Mouse (Mus musculus) lung, embryonic 14.5 days (tissue): ENCODE measurements around the gene Tsg101. TPM values are rescaled to one million over a fixed set of nuclear protein-coding genes. Genes with fewer than 3 reads are reported as not detected.

ENCODE experiments used
- ATAC-seq: fragments of 200-750 bp; cut with Nextera tagmentation; 2 replicates; pipeline ENCODE4 v1.8.0; 2017; ENCODE audit warnings: mild to moderate bottlenecking, moderate TSS enrichment, moderate library complexity; ENCODE audit not compliant: insufficient read depth
- DNase-seq: peaks from one replicate; pipeline ENCODE4 v3.0.0-alpha.2; 2015
- H3K27ac ChIP-seq: fragments of 300-500 bp; sonication (generic); 2 replicates; pipeline ENCODE4 v1.5.1; 2014; ENCODE audit warnings: low read depth, mild to moderate bottlenecking, moderate library complexity
- H3K27me3 ChIP-seq: fragments of 300-500 bp; sonication (generic); 2 replicates; pipeline ENCODE4 v1.6.1; 2014; ENCODE audit warnings: low read length, control low read depth; ENCODE audit not compliant: insufficient read depth
- H3K36me3 ChIP-seq: fragments of 300-500 bp; sonication (generic); 2 replicates; pipeline ENCODE4 v1.6.1; 2014; ENCODE audit warnings: control low read depth; ENCODE audit not compliant: insufficient read depth
- H3K4me1 ChIP-seq: fragments of 300-500 bp; sonication (generic); 2 replicates; pipeline ENCODE4 v1.6.1; 2014; ENCODE audit warnings: antibody characterized with exemption, control low read depth; ENCODE audit not compliant: insufficient read depth
- H3K4me2 ChIP-seq: fragments of 300-500 bp; sonication (generic); 2 replicates; pipeline ENCODE4 v1.6.1; 2014; ENCODE audit warnings: mild to moderate bottlenecking
- H3K4me3 ChIP-seq: fragments of 300-500 bp; sonication (generic); 2 replicates; pipeline ENCODE4 v1.5.1; 2014; ENCODE audit warnings: low read depth, low read length
- H3K9ac ChIP-seq: fragments of 300-500 bp; sonication (generic); 2 replicates; pipeline ENCODE4 v1.6.1; 2014
- H3K9me3 ChIP-seq: fragments of 300-500 bp; sonication (generic); 2 replicates; pipeline ENCODE4 v1.6.1; 2016; ENCODE audit warnings: low read depth, low read length, control low read depth
- CTCF ChIP-seq: IDR thresholded peaks from 2 replicates; pipeline ENCODE4 v1.5.1; 2016; ENCODE audit warnings: antibody characterized with exemption, low read depth
- WGBS: fragments of 180-500 bp; shearing (Covaris S2); extraction: QIAGEN DNeasy Blood & Tissue Kit; methylation state at CpG from one replicate; pipeline ENCODE4 v1.1.7; 2014; 5-methylcytosine and 5-hydroxymethylcytosine counted together
- polyA plus RNA-seq: library from polyadenylated mRNA; unstranded; fragments of >200 nt; fragmentation: Nextera tagmentation; extraction: Ambion mirVana; gene quantifications from 2 replicates; pipeline ENCODE4 v1.2.1, GENCODE M21; 2014

Gene Tsg101
- polyA plus RNA-seq, 1 experiment from 2014 or later = 176 TPM

- whole genome bisulfite sequencing = under 1% methylated on average over 51 of the region's 51 CpGs
Observed at GRCm38 (mm10) chr7:46957831-46958691, 38.3 kb upstream of the Tsg101 start, which contains the start of gene Uevld. Uevld (minus strand) TSS chr7:46958527.

GRCm38 (mm10) chr7:46935847-46936246, 16.1 kb upstream of the Tsg101 start:
- no peak for ATAC-seq
- peak; percentile 75 for DNase-seq
- no peaks in the 10 kb centered on the region for H3K27me3 ChIP-seq
- H3K9me3 ChIP-seq = no peaks in the 10 kb centered on the region
- H3K4me3 ChIP-seq = no peak overlapping the region
- no peak overlapping the region for H3K27ac ChIP-seq
- H3K36me3 ChIP-seq = peaks cover 53% of the 10 kb centered on the region
- 46% methylated on average over 4 of the region's 4 CpGs for WGBS
- peak; percentile 63 for TF ChIP-seq CTCF
- no peak overlapping the region for H3K9ac ChIP-seq
- no peak overlapping the region for H3K4me2 ChIP-seq
- no peaks in the 10 kb centered on the region for H3K4me1 ChIP-seq

More at GRCm38 (mm10) chr7:46957831-46958691, 38.3 kb upstream of the Tsg101 start, which contains the start of gene Uevld:
- peak; percentile 10; the same call in 1 of the 2 replicates for TF ChIP-seq CTCF
- Histone ChIP-seq H3K27ac (peak within 1 kb of the TSS; percentile 46; the same call in 1 of the 2 replicates), H3K4me1 (peaks cover 4% of the 10 kb centered on the region; the same call in 1 of the 2 replicates), H3K4me2 (peak within 1 kb of the TSS; percentile 85), H3K36me3 (peaks cover 22% of the 10 kb centered on the region), H3K9ac (peak within 1 kb of the TSS; percentile 89), H3K4me3 (peak within 1 kb of the TSS; percentile 86), H3K9me3 (no peaks in the 10 kb centered on the region), H3K27me3 (0 out of 2 replicates have a peak, but pooled peaks cover 3% of the 10 kb centered on the region)
- DNase-seq (peak; percentile 98), ATAC-seq (peak; percentile 92)

- TF ChIP-seq CTCF = no peak
- peak; percentile 58 for DNase-seq
- H3K9ac ChIP-seq = no peak overlapping the region
- H3K4me1 ChIP-seq = no peaks in the 10 kb centered on the region
- no peak overlapping the region for H3K27ac ChIP-seq
- H3K4me2 ChIP-seq = no peak overlapping the region
- no peaks in the 10 kb centered on the region for H3K27me3 ChIP-seq
- no peak for ATAC-seq
- H3K9me3 ChIP-seq = no peaks in the 10 kb centered on the region
- WGBS = 70% methylated on average over 8 of the region's 8 CpGs
- peaks cover 52% of the 10 kb centered on the region for H3K36me3 ChIP-seq
- H3K4me3 ChIP-seq = no peak overlapping the region
Observed at GRCm38 (mm10) chr7:46934788-46935187, 15.0 kb upstream of the Tsg101 start.

GRCm38 (mm10) chr7:46931370-46931769, 11.6 kb upstream of the Tsg101 start:
- Histone ChIP-seq H3K4me1 (no peaks in the 10 kb centered on the region), H3K4me2 (no peak overlapping the region), H3K27me3 (no peaks in the 10 kb centered on the region), H3K36me3 (peaks cover 54% of the 10 kb centered on the region), H3K9ac (no peak overlapping the region), H3K9me3 (no peaks in the 10 kb centered on the region), H3K27ac (no peak overlapping the region), H3K4me3 (no peak overlapping the region)
- TF ChIP-seq CTCF = no peak
- DNase-seq (no peak), ATAC-seq (no peak)
- WGBS = 92% methylated on average over 3 of the region's 3 CpGs

GRCm38 (mm10) chr7:46928291-46928690, 8.5 kb upstream of the Tsg101 start:
- H3K36me3 ChIP-seq = peaks cover 37% of the 10 kb centered on the region
- DNase-seq (no peak), ATAC-seq (no peak)
- no peak overlapping the region for H3K4me2 ChIP-seq
- no peak overlapping the region for H3K4me3 ChIP-seq
- H3K27ac ChIP-seq = no peak overlapping the region
- no peak for TF ChIP-seq CTCF
- H3K9ac ChIP-seq = no peak overlapping the region
- H3K4me1 ChIP-seq = no peaks in the 10 kb centered on the region
- no peaks in the 10 kb centered on the region for H3K27me3 ChIP-seq
- no peaks in the 10 kb centered on the region for H3K9me3 ChIP-seq
- 90% methylated on average over 5 of the region's 5 CpGs for WGBS

GRCm38 (mm10) chr7:46922075-46922474, 2.3 kb upstream of the Tsg101 start:
- 36% methylated on average over 4 of the region's 4 CpGs for WGBS
- Histone ChIP-seq H3K9me3 (no peaks in the 10 kb centered on the region), H3K36me3 (peaks cover 7% of the 10 kb centered on the region; the same call in 1 of the 2 replicates), H3K9ac (no peak overlapping the region), H3K4me2 (no peak overlapping the region), H3K4me3 (no peak overlapping the region), H3K27me3 (no peaks in the 10 kb centered on the region), H3K27ac (no peak overlapping the region), H3K4me1 (peaks cover 17% of the 10 kb centered on the region)
- DNase-seq = peak; percentile 70
- TF ChIP-seq CTCF = no peak
- no peak; the same call in 1 of the 2 replicates for ATAC-seq

GRCm38 (mm10) chr7:46918678-46919371, 944 bp downstream of the Tsg101 start:
- H3K36me3 ChIP-seq = peaks cover 17% of the 10 kb centered on the region; the same call in 1 of the 2 replicates
- H3K4me1 ChIP-seq = peaks cover 17% of the 10 kb centered on the region
- no peak for TF ChIP-seq CTCF
- no peaks in the 10 kb centered on the region for H3K9me3 ChIP-seq
- peak overlapping the region; percentile 96 for H3K9ac ChIP-seq
- peak; percentile 61 for DNase-seq
- H3K4me3 ChIP-seq = peak overlapping the region; percentile 86
- no peaks in the 10 kb centered on the region for H3K27me3 ChIP-seq
- peak overlapping the region; percentile 97 for H3K27ac ChIP-seq
- 10% methylated on average over 13 of the region's 13 CpGs for WGBS
- no peak for ATAC-seq
- H3K4me2 ChIP-seq = peak overlapping the region; percentile 79
